Mouse (Mus musculus): ENCODE data around the gene Fxyd6.

GRCm38 (mm10) chr9:45401851-45402250, 31.9 kb downstream of the Fxyd6 start:
- no peak for TF ChIP-seq MAFK (IDR thresholded peaks at IDR 0.05; ENCODE audit: insufficient read depth, low read depth, low read length)
- no peak for TF ChIP-seq HCFC1 (IDR thresholded peaks at IDR 0.05; ENCODE audit: borderline replicate concordance, insufficient read depth, low read length)

Measured in ES-E14 (cell line).